Mouse (Mus musculus): Measurements from ENCODE around the gene Elf2. TPM values are rescaled to one million over a fixed set of nuclear protein-coding genes. Genes with fewer than 3 reads are reported as not detected.
A peak's percentile ranks its signal among the peaks of the same experiment; 100 is the strongest.

The Elf2 gene
- total and polyA plus RNA-seq, 3 experiments: 52.6 to 111 (median 67.8) TPM

GRCm38 (mm10) chr3:51233918-51234751 lies 106.3 kb downstream of the Elf2 start:
- no peak for ATAC-seq (ENCODE audit: extremely low read depth, insufficient number of reproducible peaks, low FRiP score, poor library complexity, severe bottlenecking)
- peak; percentile 36 for DNase-seq (ENCODE audit: low spot score)
- H3K4me3 ChIP-seq (ENCODE audit: low read depth, low read length): no peak overlapping the region
- H3K9me3 ChIP-seq (replicated peaks): no peaks in the 10 kb centered on the region
- TF ChIP-seq GATA2 (IDR thresholded peaks at IDR 0.05; ENCODE audit: borderline replicate concordance, low read depth, low read length) (no peak), CTCF (IDR thresholded peaks at IDR 0.05; ENCODE audit: low read depth, low read length) (peak; percentile 83)
- H3K4me1 ChIP-seq (ENCODE audit: insufficient read depth, low read depth, low read length): peaks cover 80% of the 10 kb centered on the region
- H3K36me3 ChIP-seq (replicated peaks): peaks cover 56% of the 10 kb centered on the region
- no peaks in the 10 kb centered on the region for H3K27me3 ChIP-seq (ENCODE audit: insufficient read depth, low read length)

DNA sequence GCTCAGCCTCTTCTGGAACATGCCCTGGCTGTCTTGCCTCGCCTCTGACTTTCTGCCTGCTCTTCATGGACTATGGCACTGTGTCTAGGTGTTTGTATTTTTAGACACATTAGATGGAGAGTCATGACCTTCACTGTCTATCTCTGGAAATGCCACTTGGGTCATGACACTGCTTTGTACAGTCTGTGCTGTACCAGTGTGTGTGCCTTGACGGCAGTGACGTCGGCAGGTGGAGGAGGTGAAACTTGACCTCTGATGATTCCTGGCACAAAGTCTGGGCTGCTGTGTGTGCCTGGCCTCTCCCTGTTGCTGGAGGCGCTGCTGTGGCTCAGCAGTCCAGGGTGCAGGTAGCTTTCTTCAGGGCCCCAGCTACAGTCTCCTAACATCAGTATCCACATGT lies 107.0 kb downstream of the Elf2 start:
- H3K36me3 ChIP-seq (replicated peaks): peaks cover 56% of the 10 kb centered on the region
- no peak for TF ChIP-seq GATA2 (IDR thresholded peaks at IDR 0.05; ENCODE audit: borderline replicate concordance, low read depth, low read length)
- TF ChIP-seq TAL1 (conservative IDR thresholded peaks at IDR 0.05; ENCODE audit: low read depth, low read length): no peak
- TF ChIP-seq POLR2AphosphoS5 (IDR thresholded peaks at IDR 0.05; ENCODE audit: insufficient replicate concordance, low read depth, low read length): no peak
- TF ChIP-seq GATA1 (IDR thresholded peaks at IDR 0.05; ENCODE audit: borderline replicate concordance, low read length): no peak
- H3K27me3 ChIP-seq (ENCODE audit: insufficient read depth, low read length): no peaks in the 10 kb centered on the region
- H3K4me3 ChIP-seq (ENCODE audit: low read depth, low read length): peak overlapping the region; percentile 51; the same call in 1 of the 2 replicates
- H3K9me3 ChIP-seq (replicated peaks): no peaks in the 10 kb centered on the region
- peaks cover 84% of the 10 kb centered on the region for H3K4me1 ChIP-seq (ENCODE audit: insufficient read depth, low read depth, low read length)
- DNase-seq (ENCODE audit: low spot score) (no peak), ATAC-seq (ENCODE audit: extremely low read depth, insufficient number of reproducible peaks, low FRiP score, poor library complexity, severe bottlenecking) (no peak)

- no peak overlapping the region for H3K4me3 ChIP-seq (ENCODE audit: low read depth, low read length)
- no peaks in the 10 kb centered on the region for H3K9me3 ChIP-seq (replicated peaks)
- peaks cover 81% of the 10 kb centered on the region for H3K4me1 ChIP-seq (ENCODE audit: insufficient read depth, low read depth, low read length)
- DNase-seq (ENCODE audit: low spot score): no peak
- TF ChIP-seq GATA2 (IDR thresholded peaks at IDR 0.05; ENCODE audit: borderline replicate concordance, low read depth, low read length): no peak
- TF ChIP-seq CTCF (IDR thresholded peaks at IDR 0.05; ENCODE audit: low read depth, low read length): no peak
- TF ChIP-seq GATA1 (IDR thresholded peaks at IDR 0.05; ENCODE audit: borderline replicate concordance, low read length): no peak
- TF ChIP-seq POLR2AphosphoS5 (IDR thresholded peaks at IDR 0.05; ENCODE audit: insufficient replicate concordance, low read depth, low read length): no peak
- TF ChIP-seq TAL1 (conservative IDR thresholded peaks at IDR 0.05; ENCODE audit: low read depth, low read length): no peak
- ATAC-seq (ENCODE audit: extremely low read depth, insufficient number of reproducible peaks, low FRiP score, poor library complexity, severe bottlenecking): no peak
- H3K36me3 ChIP-seq (replicated peaks): peaks cover 55% of the 10 kb centered on the region
- no peaks in the 10 kb centered on the region for H3K27me3 ChIP-seq (ENCODE audit: insufficient read depth, low read length)
These were observed 108.1 kb downstream of the Elf2 start for GRCm38 (mm10) chr3:51232205-51232910.

- no peaks in the 10 kb centered on the region for H3K9me3 ChIP-seq (replicated peaks)
- peaks cover 82% of the 10 kb centered on the region for H3K4me1 ChIP-seq (ENCODE audit: insufficient read depth, low read depth, low read length)
- H3K4me3 ChIP-seq (ENCODE audit: low read depth, low read length): peak overlapping the region; percentile 25; the same call in 1 of the 2 replicates
- DNase-seq (ENCODE audit: low spot score): no peak
- H3K27me3 ChIP-seq (ENCODE audit: insufficient read depth, low read length): no peaks in the 10 kb centered on the region
- peaks cover 50% of the 10 kb centered on the region for H3K36me3 ChIP-seq (replicated peaks)
- peak; percentile 22; the same call in 1 of the 2 replicates for ATAC-seq (ENCODE audit: extremely low read depth, insufficient number of reproducible peaks, low FRiP score, poor library complexity, severe bottlenecking)
- TF ChIP-seq GATA1 (IDR thresholded peaks at IDR 0.05; ENCODE audit: borderline replicate concordance, low read length) (no peak), POLR2AphosphoS5 (IDR thresholded peaks at IDR 0.05; ENCODE audit: insufficient replicate concordance, low read depth, low read length) (no peak), GATA2 (IDR thresholded peaks at IDR 0.05; ENCODE audit: borderline replicate concordance, low read depth, low read length) (no peak), TAL1 (conservative IDR thresholded peaks at IDR 0.05; ENCODE audit: low read depth, low read length) (no peak), CTCF (IDR thresholded peaks at IDR 0.05; ENCODE audit: low read depth, low read length) (no peak)
These were observed 109.0 kb downstream of the Elf2 start for GRCm38 (mm10) chr3:51231499-51231898.

DNA sequence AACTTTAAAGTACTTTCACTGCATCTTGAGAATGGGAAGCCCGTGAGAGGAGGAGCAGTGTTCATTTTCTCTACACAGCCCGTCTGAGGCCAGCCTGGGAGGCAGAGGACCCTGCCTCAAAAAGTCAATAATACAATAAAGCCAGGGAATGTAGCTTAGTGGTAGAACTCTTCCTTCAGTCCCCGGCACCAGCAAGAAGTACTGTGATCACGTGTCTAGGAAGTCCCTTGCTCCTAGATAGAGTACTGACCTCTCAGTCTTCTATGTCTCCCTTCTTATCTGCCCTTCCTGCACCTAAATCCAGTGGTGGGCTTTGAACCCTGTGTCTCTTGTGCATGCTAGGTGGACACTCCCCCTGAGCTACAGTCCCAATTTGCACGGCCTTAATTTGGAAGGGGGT lies 109.6 kb downstream of the Elf2 start:
- H3K36me3 ChIP-seq (replicated peaks): peaks cover 54% of the 10 kb centered on the region
- DNase-seq (ENCODE audit: low spot score) (no peak), ATAC-seq (ENCODE audit: extremely low read depth, insufficient number of reproducible peaks, low FRiP score, poor library complexity, severe bottlenecking) (no peak)
- TF ChIP-seq TAL1 (conservative IDR thresholded peaks at IDR 0.05; ENCODE audit: low read depth, low read length) (no peak), GATA2 (IDR thresholded peaks at IDR 0.05; ENCODE audit: borderline replicate concordance, low read depth, low read length) (no peak), POLR2AphosphoS5 (IDR thresholded peaks at IDR 0.05; ENCODE audit: insufficient replicate concordance, low read depth, low read length) (no peak)
- peaks cover 86% of the 10 kb centered on the region for H3K4me1 ChIP-seq (ENCODE audit: insufficient read depth, low read depth, low read length)
- peak overlapping the region; percentile 25; the same call in 1 of the 2 replicates for H3K4me3 ChIP-seq (ENCODE audit: low read depth, low read length)
- no peaks in the 10 kb centered on the region for H3K27me3 ChIP-seq (ENCODE audit: insufficient read depth, low read length)
- H3K9me3 ChIP-seq (replicated peaks): no peaks in the 10 kb centered on the region

DNA sequence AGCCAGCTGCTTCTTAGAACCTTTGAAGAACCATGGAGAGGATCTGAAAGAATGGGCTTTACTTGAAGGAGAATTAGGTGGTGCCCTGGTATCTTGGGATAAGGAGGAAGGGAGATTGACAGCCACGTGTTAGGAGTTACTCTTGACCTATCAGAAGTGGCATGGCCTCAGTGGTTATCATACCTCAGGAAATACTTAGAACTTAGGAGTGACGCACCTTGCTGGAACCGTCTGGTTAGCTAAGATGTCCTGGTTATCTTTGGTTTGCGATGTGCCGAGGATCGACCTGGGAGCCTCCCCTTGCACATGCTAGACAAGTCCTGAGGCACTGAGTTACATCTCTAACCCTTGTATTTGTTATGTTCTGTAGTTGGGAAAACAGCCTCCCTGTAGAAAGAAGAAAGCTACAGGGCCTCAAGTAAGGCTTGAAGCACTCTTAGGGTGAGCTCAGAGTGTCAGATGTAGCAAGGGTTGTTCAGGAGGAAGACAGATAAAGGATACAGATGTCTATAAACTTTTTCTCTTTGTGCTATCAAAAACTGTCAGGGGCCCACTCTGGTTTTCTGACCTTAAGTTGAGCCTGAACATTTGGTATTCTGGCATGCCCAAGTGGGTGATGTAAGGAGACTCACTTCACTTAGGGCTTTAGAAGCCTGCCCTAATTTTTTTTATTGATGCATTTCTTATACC lies 110.2 kb downstream of the Elf2 start:
- Histone ChIP-seq H3K4me3 (ENCODE audit: low read depth, low read length) (peak overlapping the region; percentile 8; the same call in 1 of the 2 replicates), H3K36me3 (replicated peaks) (peaks cover 50% of the 10 kb centered on the region), H3K27me3 (ENCODE audit: insufficient read depth, low read length) (no peaks in the 10 kb centered on the region), H3K9me3 (replicated peaks) (no peaks in the 10 kb centered on the region), H3K4me1 (ENCODE audit: insufficient read depth, low read depth, low read length) (peaks cover 85% of the 10 kb centered on the region)
- no peak for DNase-seq (ENCODE audit: low spot score)
- peak; percentile 58 for ATAC-seq (ENCODE audit: extremely low read depth, insufficient number of reproducible peaks, low FRiP score, poor library complexity, severe bottlenecking)
- no peak for TF ChIP-seq GATA1 (IDR thresholded peaks at IDR 0.05; ENCODE audit: borderline replicate concordance, low read length)
- peak; percentile 82 for TF ChIP-seq TAL1 (conservative IDR thresholded peaks at IDR 0.05; ENCODE audit: low read depth, low read length)
- TF ChIP-seq CTCF (IDR thresholded peaks at IDR 0.05; ENCODE audit: low read depth, low read length): no peak
- TF ChIP-seq GATA2 (IDR thresholded peaks at IDR 0.05; ENCODE audit: borderline replicate concordance, low read depth, low read length): no peak
- no peak for TF ChIP-seq POLR2AphosphoS5 (IDR thresholded peaks at IDR 0.05; ENCODE audit: insufficient replicate concordance, low read depth, low read length)

Data from G1E (cell line).